Mouse (Mus musculus): ENCODE measurements around the gene Vmn2r67. TPM values are rescaled to one million over a fixed set of nuclear protein-coding genes. Genes with fewer than 3 reads are reported as not detected.
"Not testable (repeated sequence)": the region's sequence is repeated elsewhere in the genome, so short reads cannot be mapped to it uniquely, and the experiment has no call there.

The Vmn2r67 gene
- total RNA-seq (2014; rRNA removed) = not detected in 2 replicates
- not detected in 2 replicates for polyA plus RNA-seq (2015; fragmentation: Nextera tagmentation; extraction: Ambion mirVana)

GRCm38 (mm10) chr7:85155898-85156297, at the start of gene Vmn2r67:
Vmn2r67 (minus strand) TSS chr7:85155998.
- TF ChIP-seq CTCF (IDR thresholded peaks at IDR 0.05; ENCODE audit: low read depth) = no peak
- no peak within 1 kb of the TSS for H3K9ac ChIP-seq
- no peaks in the 10 kb centered on the region for H3K9me3 ChIP-seq (ENCODE audit: low read length)
- no peak within 1 kb of the TSS for H3K27ac ChIP-seq (ENCODE audit: low read depth, low read length)
- 84% methylated on average over 3 of the region's 3 CpGs for WGBS
- no peaks in the 10 kb centered on the region for H3K36me3 ChIP-seq (ENCODE audit: insufficient read depth)
- no peaks in the 10 kb centered on the region for H3K4me1 ChIP-seq (ENCODE audit: insufficient read depth)
- no peaks in the 10 kb centered on the region for H3K27me3 ChIP-seq (ENCODE audit: insufficient read depth, low read length)
- no peak within 1 kb of the TSS for H3K4me2 ChIP-seq (ENCODE audit: low read depth)
- no peak for DNase-seq
- no peak for ATAC-seq
- H3K4me3 ChIP-seq (ENCODE audit: low read depth, low read length) = no peak within 1 kb of the TSS

DNA sequence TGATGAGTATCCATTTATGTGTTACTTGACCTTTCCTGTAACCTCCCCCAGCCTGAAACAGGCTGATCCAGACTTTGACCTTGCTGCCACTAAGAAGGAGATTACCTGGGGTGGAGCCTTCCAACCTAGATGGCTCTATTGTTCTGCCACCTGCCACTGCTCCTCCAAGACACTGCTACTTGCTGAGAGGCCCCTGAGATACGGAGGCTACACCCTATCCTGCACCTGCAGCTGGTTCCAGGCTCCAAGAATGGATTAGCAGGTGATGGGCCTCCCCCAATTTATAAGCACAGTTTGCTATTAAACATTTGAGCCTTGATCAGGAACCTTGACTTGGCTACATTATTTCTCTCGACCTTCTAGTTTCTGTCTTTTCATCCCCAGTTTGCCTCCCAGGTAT, 51.3 kb downstream of the Vmn2r67 start:
- not testable (repeated sequence) for H3K4me1 ChIP-seq (ENCODE audit: insufficient read depth); H3K9me3 ChIP-seq (ENCODE audit: low read length); H3K9ac ChIP-seq; ATAC-seq; H3K4me3 ChIP-seq (ENCODE audit: low read depth, low read length); H3K36me3 ChIP-seq (ENCODE audit: insufficient read depth); H3K27ac ChIP-seq (ENCODE audit: low read depth, low read length); DNase-seq; H3K27me3 ChIP-seq (ENCODE audit: insufficient read depth, low read length); H3K4me2 ChIP-seq (ENCODE audit: low read depth)
- WGBS = 42% methylated on average over 2 of the region's 2 CpGs

Other genes with a start within 250 kb of the Vmn2r67 start
- gene Vmn2r65, start 191.9 kb downstream of the Vmn2r67 start, total RNA-seq (2014; rRNA removed) = not detected in 2 replicates
- gene Vmn2r65, start 191.9 kb downstream of the Vmn2r67 start, polyA plus RNA-seq (2015; fragmentation: Nextera tagmentation; extraction: Ambion mirVana) = not detected in 2 replicates
- gene Vmn2r66, start 143.7 kb downstream of the Vmn2r67 start, total RNA-seq (2014; rRNA removed) = not detected in 2 replicates
- gene Vmn2r66, start 143.7 kb downstream of the Vmn2r67 start, polyA plus RNA-seq (2015; fragmentation: Nextera tagmentation; extraction: Ambion mirVana) = not detected in 2 replicates
- not detected in 2 replicates for gene Vmn2r68, start 81.8 kb upstream of the Vmn2r67 start, total RNA-seq (2014; rRNA removed)
- gene Vmn2r68, start 81.8 kb upstream of the Vmn2r67 start, polyA plus RNA-seq (2015; fragmentation: Nextera tagmentation; extraction: Ambion mirVana) = not detected in 2 replicates